Mouse (Mus musculus): ENCODE measurements at regions not wholly inside any gene's neighbourhood (a gene's known extent, or its start where the extent isn't known, plus 50 kb on each side); places are given as distances from the start of the nearest gene placed in this dataset.

GRCm38 (mm10) chr15:8834151-8834550 is 123.6 kb upstream of the Slc1a3 start:
- TF ChIP-seq CTCF (conservative IDR thresholded peaks at IDR 0.05 in 1 of 2, IDR thresholded peaks at IDR 0.05 in 1 of 2; ENCODE audit: low read depth in 2 of 2, low read length in 2 of 2) = no peak
- no peak for TF ChIP-seq RAD21 (IDR thresholded peaks at IDR 0.05; ENCODE audit: low read depth, low read length)
